Mouse (Mus musculus) thymus, adult 2 months (tissue): Measurements from ENCODE around the gene Ssu72. TPM values are rescaled to one million over a fixed set of nuclear protein-coding genes. Genes with fewer than 3 reads are reported as not detected.
A peak's percentile ranks its signal among the peaks of the same experiment; 100 is the strongest.
"Not testable (repeated sequence)": the region's sequence is repeated elsewhere in the genome, so short reads cannot be mapped to it uniquely, and the experiment has no call there.

Experiments used
- DNase-seq: peaks from one replicate; pipeline ENCODE4 v3.0.0; 2021
- H3K27ac ChIP-seq: fragments of 200-500 bp; 2 replicates; pipeline ENCODE4 v1.5.1; 2012; ENCODE audit warnings: low read length, control low read depth; ENCODE audit not compliant: control insufficient read depth, insufficient read depth
- H3K27me3 ChIP-seq: fragments of 200-500 bp; 2 replicates; pipeline ENCODE4 v1.6.1; 2012; ENCODE audit warnings: mild to moderate bottlenecking, low read length, moderate library complexity, mixed read lengths; ENCODE audit not compliant: control insufficient read depth, insufficient read depth
- H3K36me3 ChIP-seq: fragments of 200-500 bp; 2 replicates; pipeline ENCODE4 v1.6.1; 2012; ENCODE audit warnings: mild to moderate bottlenecking, low read length, moderate library complexity; ENCODE audit not compliant: control insufficient read depth, insufficient read depth
- H3K4me1 ChIP-seq: fragments of 200-500 bp; replicated peaks from 2 replicates; pipeline ENCODE4 v1.6.1; 2012; ENCODE audit warnings: low read length; ENCODE audit not compliant: control insufficient read depth, insufficient read depth
- H3K4me3 ChIP-seq: fragments of 200-500 bp; 2 replicates; pipeline ENCODE4 v1.5.1; 2012; ENCODE audit warnings: mild to moderate bottlenecking, low read length, control low read depth, moderate library complexity; ENCODE audit not compliant: control insufficient read depth, insufficient read depth
- CTCF ChIP-seq: fragments of 200-500 bp; IDR thresholded peaks from 2 replicates; pipeline ENCODE4 v1.5.1; 2012; ENCODE audit warnings: mild to moderate bottlenecking, control low read depth, low read length, moderate library complexity, borderline replicate concordance; ENCODE audit not compliant: control insufficient read depth, poor library complexity, insufficient read depth; ENCODE audit errors: extremely low read depth
- POLR2A ChIP-seq: fragments of 200-500 bp; IDR thresholded peaks from 2 replicates; pipeline ENCODE4 v1.6.1; 2012; ENCODE audit warnings: mild to moderate bottlenecking, low read length, control low read depth, moderate library complexity; ENCODE audit not compliant: control insufficient read depth, poor library complexity, insufficient read depth; ENCODE audit errors: extremely low read depth
- WGBS: fragments of 180-500 bp; shearing (Covaris S2); methylation state at CpG from one replicate; pipeline ENCODE4 v1.1.7; 2018; 5-methylcytosine and 5-hydroxymethylcytosine counted together
- polyA plus RNA-seq: library from polyadenylated mRNA; depleted of rRNA; stranded (reverse); fragments of >200 nt; gene quantifications from 2 replicates; pipeline ENCODE4 v1.2.3, GENCODE M21; 2012

The Ssu72 gene
- polyA plus RNA-seq, 1 experiment: 184 TPM

GRCm38 (mm10) chr4:155669598-155670075, 35.0 kb upstream of the Ssu72 start:
- TF ChIP-seq CTCF: no peak
- TF ChIP-seq POLR2A: no peak
- no peak for DNase-seq
- H3K36me3 ChIP-seq: no peaks in the 10 kb centered on the region
- H3K27me3 ChIP-seq: no peaks in the 10 kb centered on the region
- peaks cover 5% of the 10 kb centered on the region for H3K4me1 ChIP-seq
- peak overlapping the region; percentile 91; the same call in 1 of the 2 replicates for H3K4me3 ChIP-seq
- no peak overlapping the region for H3K27ac ChIP-seq
- WGBS: 8% methylated on average over 8 of the region's 8 CpGs

- H3K4me3 ChIP-seq, H3K27ac ChIP-seq, DNase-seq, H3K27me3 ChIP-seq, H3K36me3 ChIP-seq, H3K4me1 ChIP-seq: not testable (repeated sequence)
- 93% methylated on average over 4 of the region's 4 CpGs for WGBS
Observed at GRCm38 (mm10) chr4:155670236-155670635, 34.4 kb upstream of the Ssu72 start.

- H3K36me3 ChIP-seq: no peaks in the 10 kb centered on the region
- H3K27ac ChIP-seq: no peak overlapping the region
- H3K4me1 ChIP-seq: peaks cover 5% of the 10 kb centered on the region
- 56% methylated on average over 2 of the region's 2 CpGs for WGBS
- no peak overlapping the region for H3K4me3 ChIP-seq
- no peak for TF ChIP-seq CTCF
- TF ChIP-seq POLR2A: no peak
- DNase-seq: no peak
- H3K27me3 ChIP-seq: no peaks in the 10 kb centered on the region
Observed at GRCm38 (mm10) chr4:155672082-155672481, 32.5 kb upstream of the Ssu72 start.

- no peaks in the 10 kb centered on the region for H3K27me3 ChIP-seq
- H3K4me1 ChIP-seq: no peaks in the 10 kb centered on the region
- WGBS: 69% methylated on average over 2 of the region's 2 CpGs
- H3K36me3 ChIP-seq: no peaks in the 10 kb centered on the region
- no peak overlapping the region for H3K27ac ChIP-seq
- H3K4me3 ChIP-seq: no peak overlapping the region
- no peak for TF ChIP-seq CTCF
- no peak for TF ChIP-seq POLR2A
- DNase-seq: no peak
Observed at GRCm38 (mm10) chr4:155675991-155676390, 28.6 kb upstream of the Ssu72 start.

GRCm38 (mm10) chr4:155683670-155684277, 20.8 kb upstream of the Ssu72 start:
- 85% methylated on average over 16 of the region's 19 CpGs for WGBS
- not testable (repeated sequence) for H3K4me3 ChIP-seq

GRCm38 (mm10) chr4:155687764-155688163, 16.8 kb upstream of the Ssu72 start:
- not testable (repeated sequence) for H3K36me3 ChIP-seq, H3K27ac ChIP-seq, H3K4me3 ChIP-seq, H3K27me3 ChIP-seq, H3K4me1 ChIP-seq, DNase-seq
- WGBS: 92% methylated on average over 4 of the region's 4 CpGs

More at GRCm38 (mm10) chr4:155683670-155684277, 20.8 kb upstream of the Ssu72 start:
- H3K36me3 ChIP-seq, H3K4me1 ChIP-seq, DNase-seq, H3K27me3 ChIP-seq, H3K27ac ChIP-seq: not testable (repeated sequence)

GRCm38 (mm10) chr4:155690571-155691375, 13.8 kb upstream of the Ssu72 start:
- DNase-seq: no peak
- Histone ChIP-seq H3K27me3 (no peaks in the 10 kb centered on the region), H3K36me3 (no peaks in the 10 kb centered on the region), H3K4me3 (no peak overlapping the region), H3K4me1 (peaks cover 14% of the 10 kb centered on the region), H3K27ac (no peak overlapping the region)
- no peak for TF ChIP-seq CTCF
- 86% methylated on average over 12 of the region's 12 CpGs for WGBS
